Mouse (Mus musculus): ENCODE results near the gene Gm16867. TPM values are rescaled to one million over a fixed set of nuclear protein-coding genes. Genes with fewer than 3 reads are reported as not detected.
"Not testable (repeated sequence)": the region's sequence is repeated elsewhere in the genome, so short reads cannot be mapped to it uniquely, and the experiment has no call there.

Gene Gm16867
- polyA plus RNA-seq, 1 experiment from 2014 or later: not detected

- H3K27me3 ChIP-seq (replicated peaks; ENCODE audit: control insufficient read depth, insufficient read depth, low read length); H3K36me3 ChIP-seq (ENCODE audit: control insufficient read depth, insufficient read depth, low read length); H3K4me3 ChIP-seq (ENCODE audit: low read depth, low read length); H3K4me1 ChIP-seq (replicated peaks; ENCODE audit: control insufficient read depth, insufficient read depth, low read length); H3K9ac ChIP-seq (ENCODE audit: low read depth, low read length); DNase-seq (ENCODE audit: low spot score); H3K27ac ChIP-seq (ENCODE audit: low read depth, low read length); ATAC-seq (replicated peaks; ENCODE audit: low FRiP score); H3K9me3 ChIP-seq (ENCODE audit: control insufficient read depth, low read length); H3K4me2 ChIP-seq: not testable (repeated sequence)
- no CpG with 5 or more reads among the region's 1 CpGs for WGBS
Observed at GRCm38 (mm10) chr14:69447006-69447405, 56.2 kb downstream of the Gm16867 start.

- not testable (repeated sequence) for H3K4me1 ChIP-seq (replicated peaks; ENCODE audit: control insufficient read depth, insufficient read depth, low read length); ATAC-seq (replicated peaks; ENCODE audit: low FRiP score); H3K36me3 ChIP-seq (ENCODE audit: control insufficient read depth, insufficient read depth, low read length); H3K4me2 ChIP-seq; DNase-seq (ENCODE audit: low spot score); H3K27ac ChIP-seq (ENCODE audit: low read depth, low read length); H3K27me3 ChIP-seq (replicated peaks; ENCODE audit: control insufficient read depth, insufficient read depth, low read length); H3K9me3 ChIP-seq (ENCODE audit: control insufficient read depth, low read length); H3K4me3 ChIP-seq (ENCODE audit: low read depth, low read length); H3K9ac ChIP-seq (ENCODE audit: low read depth, low read length)
- WGBS: no CpG with 5 or more reads among the region's 7 CpGs
Observed at GRCm38 (mm10) chr14:69443092-69443692, 60.0 kb downstream of the Gm16867 start.

GRCm38 (mm10) chr14:69440955-69441354, 62.2 kb downstream of the Gm16867 start:
- not testable (repeated sequence) for H3K9ac ChIP-seq (ENCODE audit: low read depth, low read length); DNase-seq (ENCODE audit: low spot score); H3K9me3 ChIP-seq (ENCODE audit: control insufficient read depth, low read length); ATAC-seq (replicated peaks; ENCODE audit: low FRiP score); H3K4me3 ChIP-seq (ENCODE audit: low read depth, low read length); H3K4me1 ChIP-seq (replicated peaks; ENCODE audit: control insufficient read depth, insufficient read depth, low read length); H3K27ac ChIP-seq (ENCODE audit: low read depth, low read length); H3K27me3 ChIP-seq (replicated peaks; ENCODE audit: control insufficient read depth, insufficient read depth, low read length); H3K4me2 ChIP-seq; H3K36me3 ChIP-seq (ENCODE audit: control insufficient read depth, insufficient read depth, low read length)
- no CpG with 5 or more reads among the region's 7 CpGs for WGBS

- H3K27ac ChIP-seq (ENCODE audit: low read depth, low read length); ATAC-seq (replicated peaks; ENCODE audit: low FRiP score); H3K9ac ChIP-seq (ENCODE audit: low read depth, low read length); DNase-seq (ENCODE audit: low spot score); H3K4me3 ChIP-seq (ENCODE audit: low read depth, low read length); H3K27me3 ChIP-seq (replicated peaks; ENCODE audit: control insufficient read depth, insufficient read depth, low read length); H3K4me2 ChIP-seq; H3K36me3 ChIP-seq (ENCODE audit: control insufficient read depth, insufficient read depth, low read length); H3K4me1 ChIP-seq (replicated peaks; ENCODE audit: control insufficient read depth, insufficient read depth, low read length); H3K9me3 ChIP-seq (ENCODE audit: control insufficient read depth, low read length): not testable (repeated sequence)
- WGBS: no CpG with 5 or more reads among the region's 7 CpGs
Observed at GRCm38 (mm10) chr14:69438678-69439214, 64.4 kb downstream of the Gm16867 start.

GRCm38 (mm10) chr14:69421003-69421402, 82.2 kb downstream of the Gm16867 start:
- H3K9ac ChIP-seq (ENCODE audit: low read depth, low read length); H3K27me3 ChIP-seq (replicated peaks; ENCODE audit: control insufficient read depth, insufficient read depth, low read length); H3K9me3 ChIP-seq (ENCODE audit: control insufficient read depth, low read length); H3K4me2 ChIP-seq; H3K27ac ChIP-seq (ENCODE audit: low read depth, low read length); ATAC-seq (replicated peaks; ENCODE audit: low FRiP score); H3K4me3 ChIP-seq (ENCODE audit: low read depth, low read length); H3K36me3 ChIP-seq (ENCODE audit: control insufficient read depth, insufficient read depth, low read length); H3K4me1 ChIP-seq (replicated peaks; ENCODE audit: control insufficient read depth, insufficient read depth, low read length); DNase-seq (ENCODE audit: low spot score): not testable (repeated sequence)
- no CpG with 5 or more reads among the region's 7 CpGs for WGBS

GRCm38 (mm10) chr14:69417545-69417944, 85.6 kb downstream of the Gm16867 start:
- H3K4me3 ChIP-seq (ENCODE audit: low read depth, low read length); H3K9ac ChIP-seq (ENCODE audit: low read depth, low read length); H3K9me3 ChIP-seq (ENCODE audit: control insufficient read depth, low read length); H3K27ac ChIP-seq (ENCODE audit: low read depth, low read length); H3K4me2 ChIP-seq; DNase-seq (ENCODE audit: low spot score); ATAC-seq (replicated peaks; ENCODE audit: low FRiP score); H3K36me3 ChIP-seq (ENCODE audit: control insufficient read depth, insufficient read depth, low read length); H3K4me1 ChIP-seq (replicated peaks; ENCODE audit: control insufficient read depth, insufficient read depth, low read length); H3K27me3 ChIP-seq (replicated peaks; ENCODE audit: control insufficient read depth, insufficient read depth, low read length): not testable (repeated sequence)
- no CpG with 5 or more reads among the region's 7 CpGs for WGBS

Other genes starting within 250 kb of the Gm16867 start
- 0.07 TPM in 1 of 2 replicates, not detected in the other for gene Synb, start 209.1 kb downstream of the Gm16867 start, polyA plus RNA-seq (2014; fragmentation: Nextera tagmentation; extraction: Ambion mirVana)
- not detected in 2 replicates for gene Gm27179, start 9.2 kb upstream of the Gm16867 start, polyA plus RNA-seq (2014; fragmentation: Nextera tagmentation; extraction: Ambion mirVana)
- gene Entpd4b, start 52.1 kb upstream of the Gm16867 start, polyA plus RNA-seq (2014; fragmentation: Nextera tagmentation; extraction: Ambion mirVana): 9.1 and 9.3 TPM in 2 replicates

All from liver, embryonic 11.5 days (tissue).